Mouse (Mus musculus): Measurements from ENCODE around the gene Fam208a. TPM values are rescaled to one million over a fixed set of nuclear protein-coding genes. Genes with fewer than 3 reads are reported as not detected.

Fam208a gene
- polyA plus RNA-seq, 1 experiment from 2014 or later: 11.7 TPM

Small RNA genes within 50 kb of the gene (microRNA-seq; reads per million reads assigned to microRNA genes)
- gene Gm23633: not detected

Other genes with a start within 250 kb of the Fam208a start
- 17.7 and 18.6 TPM in 2 replicates for gene Ccdc66, start 79.6 kb downstream of the Fam208a start, polyA plus RNA-seq (2016; fragmentation: Nextera tagmentation; extraction: Ambion mirVana)
- gene Erc2, start 193.6 kb downstream of the Fam208a start, polyA plus RNA-seq (2016; fragmentation: Nextera tagmentation; extraction: Ambion mirVana): 7.8 and 9.1 TPM in 2 replicates